Mouse (Mus musculus) liver, embryonic 11.5 days (tissue): ENCODE results near the gene Pip5k1c. TPM values are rescaled to one million over a fixed set of nuclear protein-coding genes. Genes with fewer than 3 reads are reported as not detected.

ENCODE experiments used
- ATAC-seq: fragments of 200-750 bp; cut with Nextera tagmentation; replicated peaks from 2 replicates; pipeline ENCODE4 v1.8.0; 2017; ENCODE audit warnings: moderate number of reproducible peaks, mild to moderate bottlenecking, moderate TSS enrichment, moderate library complexity; ENCODE audit not compliant: low FRiP score
- DNase-seq: peaks from one replicate; pipeline ENCODE4 v3.0.0-alpha.2; 2017; ENCODE audit warnings: low spot score
- H3K27ac ChIP-seq: fragments of 300-500 bp; sonication (generic); 2 replicates; pipeline ENCODE4 v1.5.1; 2014; ENCODE audit warnings: mild to moderate bottlenecking, low read depth, low read length, control low read depth
- H3K27me3 ChIP-seq: fragments of 300-500 bp; sonication (generic); replicated peaks from 2 replicates; pipeline ENCODE4 v1.6.1; 2014; ENCODE audit warnings: low read length, mixed read lengths; ENCODE audit not compliant: control insufficient read depth, insufficient read depth
- H3K36me3 ChIP-seq: fragments of 300-500 bp; sonication (generic); 2 replicates; pipeline ENCODE4 v1.6.1; 2014; ENCODE audit warnings: mild to moderate bottlenecking, low read length, moderate library complexity, mixed read lengths; ENCODE audit not compliant: control insufficient read depth, insufficient read depth
- H3K4me1 ChIP-seq: fragments of 300-500 bp; sonication (generic); replicated peaks from 2 replicates; pipeline ENCODE4 v1.6.1; 2014; ENCODE audit warnings: low read length, mixed read lengths; ENCODE audit not compliant: control insufficient read depth, insufficient read depth
- H3K4me2 ChIP-seq: fragments of 300-500 bp; sonication (generic); 2 replicates; pipeline ENCODE4 v1.6.1; 2014; ENCODE audit warnings: mild to moderate bottlenecking, control low read depth, moderate library complexity
- H3K4me3 ChIP-seq: fragments of 300-500 bp; sonication (generic); 2 replicates; pipeline ENCODE4 v1.5.1; 2014; ENCODE audit warnings: low read depth, low read length, control low read depth
- H3K9ac ChIP-seq: fragments of 300-500 bp; sonication (generic); 2 replicates; pipeline ENCODE4 v1.6.1; 2014; ENCODE audit warnings: low read depth, low read length, control low read depth
- H3K9me3 ChIP-seq: fragments of 300-500 bp; sonication (generic); 2 replicates; pipeline ENCODE4 v1.6.1; 2016; ENCODE audit warnings: low read length, inconsistent platforms, mixed read lengths; ENCODE audit not compliant: control insufficient read depth
- WGBS: fragments of 180-500 bp; shearing (Covaris S2); extraction: QIAGEN DNeasy Blood & Tissue Kit; methylation state at CpG from one replicate; pipeline ENCODE4 v1.1.7; 2014; 5-methylcytosine and 5-hydroxymethylcytosine counted together
- microRNA-seq: library from miRNA; unstranded; fragments of <30 nt; microRNA quantifications from one replicate; pipeline ENCODE4, GENCODE M21; 2017; ENCODE audit warnings: borderline number of aligned reads
- polyA plus RNA-seq: library from polyadenylated mRNA; unstranded; fragments of >200 nt; fragmentation: Nextera tagmentation; extraction: Ambion mirVana; gene quantifications from 2 replicates; pipeline ENCODE4 v1.2.1, GENCODE M21; 2014

Pip5k1c gene
- polyA plus RNA-seq, 1 experiment from 2014 or later: 40.0 TPM

GRCm38 (mm10) chr10:81366477-81367206, 73.9 kb downstream of the Pip5k1c start:
- no peak for DNase-seq
- no peak overlapping the region for H3K9ac ChIP-seq
- H3K4me3 ChIP-seq: no peak overlapping the region
- H3K27ac ChIP-seq: 0 out of 2 replicates have a peak overlapping the region, but pooled peaks have one; percentile 35
- ATAC-seq: peak; percentile 4; the same call in 1 of the 2 replicates
- H3K27me3 ChIP-seq: no peaks in the 10 kb centered on the region
- peaks cover 54% of the 10 kb centered on the region for H3K36me3 ChIP-seq
- no peaks in the 10 kb centered on the region for H3K9me3 ChIP-seq
- no peak overlapping the region for H3K4me2 ChIP-seq
- WGBS: 73% methylated on average over 6 of the region's 6 CpGs
- H3K4me1 ChIP-seq: peaks cover 39% of the 10 kb centered on the region

- Histone ChIP-seq H3K27me3 (no peaks in the 10 kb centered on the region), H3K9me3 (no peaks in the 10 kb centered on the region), H3K27ac (no peak overlapping the region), H3K9ac (no peak overlapping the region), H3K4me3 (no peak overlapping the region), H3K4me1 (peaks cover 34% of the 10 kb centered on the region), H3K4me2 (no peak overlapping the region), H3K36me3 (peaks cover 54% of the 10 kb centered on the region)
- 89% methylated on average over 6 of the region's 6 CpGs for WGBS
- no peak for ATAC-seq
- DNase-seq: no peak
Observed at GRCm38 (mm10) chr10:81367207-81367495, 74.4 kb downstream of the Pip5k1c start.

Small RNA genes lying within 50 kb of the gene (microRNA-seq; reads per million reads assigned to microRNA genes)
- gene Mir3057: 15.1 reads per million, percentile 27 among the genes with 10 or more reads in this experiment

Other genes with a start within 250 kb of the Pip5k1c start
- gene Sgta, start 232.8 kb upstream of the Pip5k1c start, polyA plus RNA-seq: 147 and 153 TPM in 2 replicates
- gene Thop1, start 222.9 kb upstream of the Pip5k1c start, polyA plus RNA-seq: 80.3 and 84.0 TPM in 2 replicates
- 17.3 and 17.6 TPM in 2 replicates for gene Creb3l3, start 194.1 kb upstream of the Pip5k1c start, polyA plus RNA-seq
- 201 and 207 TPM in 2 replicates for gene Map2k2, start 187.0 kb upstream of the Pip5k1c start, polyA plus RNA-seq
- 31.6 and 34.2 TPM in 2 replicates for gene Zbtb7a, start 157.7 kb upstream of the Pip5k1c start, polyA plus RNA-seq
- gene Pias4, start 125.0 kb upstream of the Pip5k1c start, polyA plus RNA-seq: 41.2 and 50.9 TPM in 2 replicates
- gene Eef2, start 116.3 kb upstream of the Pip5k1c start, polyA plus RNA-seq: 626 and 647 TPM in 2 replicates
- 44.5 and 45.6 TPM in 2 replicates for gene Dapk3, start 110.0 kb upstream of the Pip5k1c start, polyA plus RNA-seq
- gene 4930442H23Rik, start 109.1 kb upstream of the Pip5k1c start, polyA plus RNA-seq: not detected in 2 replicates
- gene Nmrk2, start 90.9 kb upstream of the Pip5k1c start, polyA plus RNA-seq: not detected in 2 replicates
- gene Atcay, start 62.1 kb upstream of the Pip5k1c start, polyA plus RNA-seq: 0.05 TPM in 1 of 2 replicates, not detected in the other
- 1.3 and 2.1 TPM in 2 replicates for gene Zfr2, start 59.8 kb upstream of the Pip5k1c start, polyA plus RNA-seq
- 2.1 TPM in 2 replicates for gene Matk, start 40.0 kb upstream of the Pip5k1c start, polyA plus RNA-seq
- gene Mrpl54, start 26.0 kb upstream of the Pip5k1c start, polyA plus RNA-seq: 226 and 233 TPM in 2 replicates
- gene Apba3, start 26.0 kb upstream of the Pip5k1c start, polyA plus RNA-seq: 47.5 and 55.0 TPM in 2 replicates
- gene Tjp3, start 1.4 kb upstream of the Pip5k1c start, polyA plus RNA-seq: 1.8 TPM in 2 replicates
- gene Cactin, start 28.1 kb downstream of the Pip5k1c start, polyA plus RNA-seq: 49.9 and 51.9 TPM in 2 replicates
- gene Tbxa2r, start 35.8 kb downstream of the Pip5k1c start, polyA plus RNA-seq: 7.8 and 7.9 TPM in 2 replicates
- not detected in 2 replicates for gene Gipc3, start 50.3 kb downstream of the Pip5k1c start, polyA plus RNA-seq
- gene Hmg20b, start 57.5 kb downstream of the Pip5k1c start, polyA plus RNA-seq: 68.6 and 69.2 TPM in 2 replicates
- gene Mfsd12, start 64.5 kb downstream of the Pip5k1c start, polyA plus RNA-seq: 11.2 TPM in 2 replicates
- 0.64 and 0.68 TPM in 2 replicates for gene 4930404N11Rik, start 72.9 kb downstream of the Pip5k1c start, polyA plus RNA-seq
- gene Fzr1, start 85.6 kb downstream of the Pip5k1c start, polyA plus RNA-seq: 74.0 and 75.9 TPM in 2 replicates
- 97.4 and 99.3 TPM in 2 replicates for gene Dohh, start 91.5 kb downstream of the Pip5k1c start, polyA plus RNA-seq
- gene Gm48551, start 91.5 kb downstream of the Pip5k1c start, polyA plus RNA-seq: 1.3 and 1.9 TPM in 2 replicates
- gene Gm48552, start 96.0 kb downstream of the Pip5k1c start, polyA plus RNA-seq: 0.62 and 0.67 TPM in 2 replicates
- gene Smim24, start 100.1 kb downstream of the Pip5k1c start, polyA plus RNA-seq: 3.8 and 4.5 TPM in 2 replicates
- 15.4 and 21.4 TPM in 2 replicates for gene Nfic, start 162.7 kb downstream of the Pip5k1c start, polyA plus RNA-seq
- gene Celf5, start 189.7 kb downstream of the Pip5k1c start, polyA plus RNA-seq: 0.12 TPM in 1 of 2 replicates, not detected in the other
- gene Ncln, start 203.4 kb downstream of the Pip5k1c start, polyA plus RNA-seq: 92.2 and 97.9 TPM in 2 replicates
- gene S1pr4, start 207.2 kb downstream of the Pip5k1c start, polyA plus RNA-seq: 4.5 and 4.6 TPM in 2 replicates
- gene Gna15, start 231.3 kb downstream of the Pip5k1c start, polyA plus RNA-seq: 10.1 and 11.3 TPM in 2 replicates